Mouse (Mus musculus): ENCODE data around the gene Rexo5. TPM values are rescaled to one million over a fixed set of nuclear protein-coding genes. Genes with fewer than 3 reads are reported as not detected.
A peak's percentile ranks its signal among the peaks of the same experiment; 100 is the strongest.

Rexo5 gene
- polyA plus RNA-seq, 1 experiment from 2014 or later = 23.9 TPM

DNA sequence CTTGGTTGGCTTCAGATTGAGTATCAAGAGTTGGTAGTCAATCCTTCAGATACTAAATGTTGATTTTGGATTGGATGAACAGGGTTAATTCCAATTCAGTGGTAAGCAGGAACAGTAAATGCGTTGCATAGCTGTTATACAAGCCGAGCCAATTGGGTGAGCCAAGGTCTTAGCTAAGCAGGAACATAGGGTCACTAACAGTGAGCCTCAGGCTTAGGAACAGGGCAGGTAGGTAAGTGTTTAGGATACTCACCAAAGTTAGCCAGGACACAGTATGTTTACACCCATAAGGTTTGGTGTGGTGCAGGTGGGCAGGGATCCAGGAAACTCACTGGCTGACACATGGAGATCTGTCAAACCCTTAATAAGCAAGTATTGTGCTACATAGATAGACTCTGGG lies 53.6 kb downstream of the Rexo5 start:
- H3K27ac ChIP-seq = no peak overlapping the region
- no peaks in the 10 kb centered on the region for H3K4me1 ChIP-seq
- H3K9me3 ChIP-seq = no peaks in the 10 kb centered on the region
- no peak overlapping the region for H3K4me3 ChIP-seq
- H3K9ac ChIP-seq = no peak overlapping the region
- H3K36me3 ChIP-seq = peaks cover 17% of the 10 kb centered on the region
- H3K27me3 ChIP-seq = no peaks in the 10 kb centered on the region
- ATAC-seq (ENCODE audit: borderline replicate concordance, extremely low read depth, low FRiP score, low TSS enrichment) = no peak
- 86% methylated on average over 2 of the region's 2 CpGs for WGBS
- H3K4me2 ChIP-seq = no peak overlapping the region

DNA sequence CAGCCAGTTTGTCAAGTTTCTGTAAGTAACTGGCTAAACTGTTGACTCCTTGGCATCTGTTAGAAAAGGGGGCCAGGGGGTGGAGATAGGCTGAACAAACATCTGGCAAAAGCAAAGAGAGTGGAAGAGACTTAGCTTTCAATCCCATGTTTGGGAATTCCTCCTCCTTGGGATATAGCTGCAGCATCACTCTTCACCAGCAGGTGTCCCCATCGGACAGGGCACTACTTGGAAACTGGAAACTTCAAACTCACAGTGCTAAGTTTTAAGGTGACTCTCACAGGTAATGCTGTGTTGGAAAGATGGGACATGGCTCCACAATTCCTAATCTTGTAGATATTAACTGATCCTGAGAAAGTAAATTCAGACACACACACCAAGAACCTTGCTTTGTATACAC lies 55.3 kb downstream of the Rexo5 start:
- no peak overlapping the region for H3K4me3 ChIP-seq
- H3K36me3 ChIP-seq = peaks cover 15% of the 10 kb centered on the region
- ATAC-seq (ENCODE audit: borderline replicate concordance, extremely low read depth, low FRiP score, low TSS enrichment) = peak; percentile 23; the same call in 1 of the 2 replicates
- no peak overlapping the region for H3K27ac ChIP-seq
- no peak overlapping the region for H3K9ac ChIP-seq
- H3K4me2 ChIP-seq = no peak overlapping the region
- H3K4me1 ChIP-seq = no peaks in the 10 kb centered on the region
- H3K9me3 ChIP-seq = no peaks in the 10 kb centered on the region
- WGBS = 0% methylated on average over 1 of the region's 1 CpGs
- H3K27me3 ChIP-seq = no peaks in the 10 kb centered on the region

GRCm38 (mm10) chr7:119850737-119851136 lies 56.9 kb downstream of the Rexo5 start:
- ATAC-seq (ENCODE audit: borderline replicate concordance, extremely low read depth, low FRiP score, low TSS enrichment) = peak; percentile 35; the same call in 1 of the 2 replicates
- Histone ChIP-seq H3K4me3 (no peak overlapping the region), H3K9me3 (no peaks in the 10 kb centered on the region), H3K36me3 (peaks cover 3% of the 10 kb centered on the region; the same call in 1 of the 2 replicates), H3K4me2 (no peak overlapping the region), H3K4me1 (no peaks in the 10 kb centered on the region), H3K27me3 (no peaks in the 10 kb centered on the region), H3K27ac (peak overlapping the region; percentile 25; the same call in 1 of the 2 replicates), H3K9ac (no peak overlapping the region)
- WGBS = 56% methylated on average over 5 of the region's 5 CpGs

DNA sequence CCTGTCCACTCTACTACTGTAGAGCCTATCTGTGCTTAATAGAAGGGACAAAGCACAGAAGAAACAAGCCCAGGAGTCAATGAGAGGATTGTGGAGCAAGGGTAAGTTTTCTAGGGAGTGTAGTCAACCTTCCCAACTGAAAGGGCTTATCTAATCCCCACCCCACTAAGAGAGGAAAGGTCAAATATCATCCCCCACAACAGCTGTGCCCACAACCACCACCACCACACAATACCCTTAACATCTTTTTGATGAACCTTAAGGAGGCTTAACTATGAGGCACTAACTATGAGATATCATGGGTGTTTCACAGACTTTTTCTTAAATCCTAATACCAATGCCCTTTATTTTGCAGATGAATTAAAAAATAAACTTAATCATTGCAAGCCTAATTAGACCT lies 58.7 kb downstream of the Rexo5 start:
- no peak for ATAC-seq (ENCODE audit: borderline replicate concordance, extremely low read depth, low FRiP score, low TSS enrichment)
- no peak overlapping the region for H3K27ac ChIP-seq
- H3K36me3 ChIP-seq = peaks cover 14% of the 10 kb centered on the region; the same call in 1 of the 2 replicates

DNA sequence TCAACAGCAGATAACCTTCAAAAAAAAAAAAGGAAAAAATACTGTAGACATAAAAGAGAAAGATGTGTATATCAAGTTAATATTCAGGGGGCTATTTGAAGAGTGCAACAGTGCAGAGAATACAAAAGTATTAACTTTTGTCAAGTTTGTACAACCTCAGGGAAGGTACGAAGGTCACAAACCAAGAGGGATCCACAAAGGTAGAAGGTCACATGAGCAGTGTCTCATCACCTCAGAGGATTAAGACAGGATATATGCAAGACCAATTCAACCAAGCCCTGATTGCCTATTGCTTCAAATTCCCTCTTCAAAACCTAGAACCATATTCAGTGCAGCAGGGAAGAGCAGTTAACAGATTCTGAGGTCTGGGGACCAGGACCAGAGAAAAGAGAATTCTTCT lies 59.4 kb downstream of the Rexo5 start:
- no peak for ATAC-seq (ENCODE audit: borderline replicate concordance, extremely low read depth, low FRiP score, low TSS enrichment)
- Histone ChIP-seq H3K9me3 (no peaks in the 10 kb centered on the region), H3K4me2 (no peak overlapping the region), H3K27me3 (no peaks in the 10 kb centered on the region), H3K36me3 (peaks cover 19% of the 10 kb centered on the region; the same call in 1 of the 2 replicates), H3K4me1 (no peaks in the 10 kb centered on the region), H3K4me3 (no peak overlapping the region), H3K9ac (no peak overlapping the region), H3K27ac (no peak overlapping the region)
- WGBS = 95% methylated on average over 1 of the region's 1 CpGs

More for the DNA sequence above, 58.7 kb downstream of the Rexo5 start:
- Histone ChIP-seq H3K9ac (no peak overlapping the region), H3K4me1 (no peaks in the 10 kb centered on the region), H3K4me3 (no peak overlapping the region), H3K4me2 (no peak overlapping the region), H3K27me3 (no peaks in the 10 kb centered on the region), H3K9me3 (no peaks in the 10 kb centered on the region)

GRCm38 (mm10) chr7:119854362-119854761 lies 60.6 kb downstream of the Rexo5 start:
- H3K4me2 ChIP-seq = no peak overlapping the region
- 91% methylated on average over 2 of the region's 2 CpGs for WGBS
- no peaks in the 10 kb centered on the region for H3K9me3 ChIP-seq
- no peak overlapping the region for H3K9ac ChIP-seq
- no peak overlapping the region for H3K4me3 ChIP-seq
- H3K27ac ChIP-seq = no peak overlapping the region
- H3K27me3 ChIP-seq = no peaks in the 10 kb centered on the region
- no peaks in the 10 kb centered on the region for H3K4me1 ChIP-seq
- no peak for ATAC-seq (ENCODE audit: borderline replicate concordance, extremely low read depth, low FRiP score, low TSS enrichment)
- H3K36me3 ChIP-seq = peaks cover 31% of the 10 kb centered on the region; the same call in 1 of the 2 replicates

- no peak overlapping the region for H3K27ac ChIP-seq
- H3K4me1 ChIP-seq = no peaks in the 10 kb centered on the region
- no peaks in the 10 kb centered on the region for H3K9me3 ChIP-seq
- peaks cover 32% of the 10 kb centered on the region; the same call in 1 of the 2 replicates for H3K36me3 ChIP-seq
- no peak overlapping the region for H3K9ac ChIP-seq
- H3K4me3 ChIP-seq = no peak overlapping the region
- H3K27me3 ChIP-seq = no peaks in the 10 kb centered on the region
- no peak for ATAC-seq (ENCODE audit: borderline replicate concordance, extremely low read depth, low FRiP score, low TSS enrichment)
- H3K4me2 ChIP-seq = no peak overlapping the region
These were observed 61.2 kb downstream of the Rexo5 start for GRCm38 (mm10) chr7:119855031-119855430.

DNA sequence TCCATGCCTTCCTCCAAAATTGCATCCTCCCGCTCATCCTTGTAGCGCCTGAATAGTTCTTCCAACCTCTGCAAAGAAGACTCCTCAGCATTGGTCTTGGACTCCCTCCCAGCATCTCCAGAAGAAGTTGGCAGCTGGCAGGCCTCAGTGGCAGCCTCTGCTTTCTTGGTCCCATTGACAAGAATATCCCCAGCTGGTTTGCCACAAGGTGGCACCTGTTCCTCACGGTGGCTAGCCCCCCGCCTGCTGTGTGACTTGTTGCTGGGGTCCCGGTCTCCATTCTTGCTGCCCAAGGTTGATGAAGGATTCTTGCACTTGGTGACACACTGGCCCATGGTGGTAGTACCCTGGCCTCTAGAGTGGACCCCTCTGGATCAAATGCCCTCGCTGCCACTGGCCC lies 65.7 kb downstream of the Rexo5 start:
- Histone ChIP-seq H3K27me3 (no peaks in the 10 kb centered on the region), H3K4me2 (no peak overlapping the region), H3K9ac (no peak overlapping the region), H3K4me3 (no peak overlapping the region), H3K4me1 (peaks cover 14% of the 10 kb centered on the region), H3K36me3 (peaks cover 29% of the 10 kb centered on the region), H3K9me3 (no peaks in the 10 kb centered on the region), H3K27ac (no peak overlapping the region)
- 73% methylated on average over 6 of the region's 6 CpGs for WGBS
- no peak for ATAC-seq (ENCODE audit: borderline replicate concordance, extremely low read depth, low FRiP score, low TSS enrichment)

DNA sequence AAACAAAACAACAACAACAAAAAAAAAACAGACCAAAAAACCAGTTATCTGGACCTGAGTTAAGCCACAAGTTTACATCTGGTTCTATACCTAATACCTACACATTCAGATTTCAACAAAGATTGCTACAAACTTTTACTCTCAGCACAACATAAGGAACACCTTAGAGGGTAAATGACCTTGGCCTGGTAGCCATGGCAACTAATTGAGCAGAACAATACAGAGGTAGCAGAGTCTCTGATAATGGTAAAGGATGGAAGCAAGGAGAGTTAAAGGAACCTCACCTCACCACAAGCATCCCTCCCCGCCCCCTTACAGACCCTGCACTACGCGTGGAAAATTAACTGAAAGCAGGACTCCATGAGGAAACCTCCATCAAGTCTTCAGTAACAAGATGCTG lies 66.3 kb downstream of the Rexo5 start:
- no peak overlapping the region for H3K4me2 ChIP-seq
- 88% methylated on average over 3 of the region's 3 CpGs for WGBS
- no peak overlapping the region for H3K4me3 ChIP-seq
- H3K9ac ChIP-seq = no peak overlapping the region
- no peak for ATAC-seq (ENCODE audit: borderline replicate concordance, extremely low read depth, low FRiP score, low TSS enrichment)
- peaks cover 14% of the 10 kb centered on the region for H3K4me1 ChIP-seq
- no peaks in the 10 kb centered on the region for H3K9me3 ChIP-seq
- no peak overlapping the region for H3K27ac ChIP-seq
- H3K27me3 ChIP-seq = no peaks in the 10 kb centered on the region
- peaks cover 29% of the 10 kb centered on the region for H3K36me3 ChIP-seq

DNA sequence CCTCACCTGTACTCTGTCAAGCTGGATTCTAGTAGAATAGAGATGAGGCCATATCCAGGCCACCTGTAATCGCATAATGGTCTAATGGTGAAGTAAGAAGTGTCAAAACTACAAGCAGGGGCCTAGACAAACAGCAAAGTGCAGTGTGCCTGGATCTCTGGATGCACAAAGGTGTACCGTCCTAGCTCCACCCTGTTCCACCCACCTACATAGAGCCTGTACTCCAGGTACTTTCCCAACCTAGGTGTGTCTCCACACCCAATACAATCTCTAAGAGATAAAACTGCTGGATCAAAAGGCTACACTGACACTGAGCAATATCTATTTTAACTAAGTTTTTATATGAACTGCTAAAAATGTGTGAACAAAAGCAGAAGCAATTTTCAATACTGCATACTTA lies 66.7 kb downstream of the Rexo5 start:
- peaks cover 29% of the 10 kb centered on the region for H3K36me3 ChIP-seq
- 79% methylated on average over 2 of the region's 2 CpGs for WGBS
- peaks cover 14% of the 10 kb centered on the region for H3K4me1 ChIP-seq
- H3K4me3 ChIP-seq = no peak overlapping the region
- no peak overlapping the region for H3K9ac ChIP-seq
- no peaks in the 10 kb centered on the region for H3K27me3 ChIP-seq
- H3K9me3 ChIP-seq = no peaks in the 10 kb centered on the region
- ATAC-seq (ENCODE audit: borderline replicate concordance, extremely low read depth, low FRiP score, low TSS enrichment) = no peak
- H3K4me2 ChIP-seq = no peak overlapping the region
- no peak overlapping the region for H3K27ac ChIP-seq

DNA sequence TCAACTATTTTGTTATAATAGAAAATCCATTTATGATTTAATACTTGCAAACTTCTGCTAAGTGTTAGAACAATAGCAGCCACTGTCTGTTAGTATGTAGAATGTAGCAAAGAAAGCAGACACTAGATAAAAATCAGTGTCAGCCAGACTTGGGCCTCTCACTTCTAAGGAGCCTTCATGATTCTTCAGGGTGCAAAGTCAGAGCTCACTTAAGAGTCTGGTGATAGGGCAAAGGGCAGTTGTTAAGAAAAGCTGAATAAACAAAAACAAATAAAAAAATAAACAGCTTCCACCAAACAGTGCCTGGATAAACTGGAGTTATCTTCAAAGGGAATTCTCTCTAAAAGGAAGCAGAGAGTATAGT lies 67.1 kb downstream of the Rexo5 start:
- Histone ChIP-seq H3K4me3 (no peak overlapping the region), H3K36me3 (peaks cover 29% of the 10 kb centered on the region), H3K4me1 (peaks cover 14% of the 10 kb centered on the region), H3K27me3 (no peaks in the 10 kb centered on the region), H3K4me2 (no peak overlapping the region), H3K9ac (no peak overlapping the region), H3K9me3 (no peaks in the 10 kb centered on the region), H3K27ac (no peak overlapping the region)
- no peak for ATAC-seq (ENCODE audit: borderline replicate concordance, extremely low read depth, low FRiP score, low TSS enrichment)

GRCm38 (mm10) chr7:119861335-119862091 lies 67.7 kb downstream of the Rexo5 start:
- Histone ChIP-seq H3K36me3 (peaks cover 27% of the 10 kb centered on the region), H3K4me1 (peaks cover 14% of the 10 kb centered on the region), H3K9me3 (no peaks in the 10 kb centered on the region), H3K27me3 (no peaks in the 10 kb centered on the region), H3K27ac (peak overlapping the region; percentile 42), H3K9ac (no peak overlapping the region), H3K4me2 (0 out of 2 replicates have a peak overlapping the region, but pooled peaks have one; percentile 1), H3K4me3 (no peak overlapping the region)
- 34% methylated on average over 6 of the region's 6 CpGs for WGBS
- peak; percentile 60; the same call in 1 of the 2 replicates for ATAC-seq (ENCODE audit: borderline replicate concordance, extremely low read depth, low FRiP score, low TSS enrichment)

Measured in lung, embryonic 15.5 days (tissue).